Mouse (Mus musculus) olfactory bulb, adult 2 months (tissue): ENCODE measurements around the gene Asic2. TPM values are rescaled to one million over a fixed set of nuclear protein-coding genes. Genes with fewer than 3 reads are reported as not detected.

ENCODE experiments used
- H3K27ac ChIP-seq: fragments of 200-500 bp; 2 replicates; pipeline ENCODE4 v1.5.1; 2012; ENCODE audit warnings: low read depth, low read length; ENCODE audit not compliant: insufficient read depth
- H3K4me1 ChIP-seq: fragments of 200-500 bp; 2 replicates; pipeline ENCODE4 v1.6.1; 2012; ENCODE audit warnings: low read length; ENCODE audit not compliant: control insufficient read depth, insufficient read depth
- H3K4me3 ChIP-seq: fragments of 200-500 bp; 2 replicates; pipeline ENCODE4 v1.5.1; 2012; ENCODE audit warnings: mild to moderate bottlenecking, low read depth, low read length, moderate library complexity; ENCODE audit not compliant: insufficient read depth
- CTCF ChIP-seq: fragments of 200-500 bp; IDR thresholded peaks from 2 replicates; pipeline ENCODE4 v1.5.1; 2012; ENCODE audit warnings: low read depth, mild to moderate bottlenecking, low read length, moderate library complexity; ENCODE audit not compliant: insufficient read depth
- POLR2A ChIP-seq: fragments of 200-500 bp; IDR thresholded peaks from 2 replicates; pipeline ENCODE4 v1.6.1; 2012; ENCODE audit warnings: mild to moderate bottlenecking, low read depth, low read length, moderate library complexity; ENCODE audit not compliant: insufficient read depth
- WGBS: fragments of 180-500 bp; shearing (Covaris S2); methylation state at CpG from one replicate; pipeline ENCODE4 v1.1.7; 2018; 5-methylcytosine and 5-hydroxymethylcytosine counted together
- polyA plus RNA-seq: library from polyadenylated mRNA; stranded (reverse); fragments of >200 nt; gene quantifications from 2 replicates; pipeline ENCODE4 v1.2.4, GENCODE M21; 2012; ENCODE audit warnings: low replicate concordance; ENCODE audit not compliant: missing spikeins, insufficient read depth, insufficient read length

The Asic2 gene
- polyA plus RNA-seq, 1 experiment, result not detected

DNA sequence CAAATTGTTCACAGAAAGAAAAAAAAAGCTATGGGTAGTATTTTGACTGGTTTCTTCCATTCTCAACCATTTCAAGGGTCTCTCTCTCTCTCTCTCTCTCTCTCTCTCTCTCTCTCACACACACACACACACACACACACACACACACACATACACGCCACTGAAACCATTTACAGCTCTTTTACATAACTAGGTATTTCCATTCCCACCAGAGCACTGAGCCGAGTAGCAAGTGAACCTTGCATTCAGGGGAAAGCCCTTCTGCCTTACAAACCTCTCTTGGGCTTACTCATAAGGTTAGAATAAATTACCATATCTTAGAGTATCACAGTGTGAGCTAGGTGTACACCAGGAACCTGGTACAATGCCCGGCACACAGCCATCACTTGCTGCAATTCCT lies 452.5 kb downstream of the Asic2 start:
- WGBS, result 80% methylated on average over 3 of the region's 3 CpGs
- Histone ChIP-seq H3K27ac (no peak overlapping the region), H3K4me1 (peaks cover 10% of the 10 kb centered on the region), H3K4me3 (no peak overlapping the region)
- TF ChIP-seq CTCF, result no peak
- TF ChIP-seq POLR2A, result no peak

DNA sequence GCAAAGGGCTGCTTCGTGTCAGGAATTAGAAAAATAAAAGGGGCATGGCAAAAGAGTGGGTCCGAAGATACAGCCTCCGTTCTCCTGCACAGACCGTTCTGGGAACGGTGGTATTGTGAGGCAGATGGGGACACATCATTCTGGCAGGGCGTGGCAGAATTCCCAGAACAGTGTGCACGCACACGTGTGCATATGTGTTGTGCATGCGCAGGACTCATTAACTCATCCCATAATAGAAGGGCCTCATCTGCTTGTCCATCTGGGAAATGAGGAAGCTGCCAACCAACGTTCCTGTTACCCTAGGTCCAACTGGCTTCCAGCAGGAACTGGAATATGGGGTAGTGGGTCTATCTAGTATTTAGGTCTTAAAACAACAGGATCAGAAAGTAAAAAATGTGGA lies 455.8 kb downstream of the Asic2 start:
- 63% methylated on average over 10 of the region's 10 CpGs for WGBS
- Histone ChIP-seq H3K4me3 (no peak overlapping the region), H3K27ac (no peak overlapping the region), H3K4me1 (peaks cover 8% of the 10 kb centered on the region; the same call in 1 of the 2 replicates)
- TF ChIP-seq POLR2A (no peak), CTCF (no peak)

DNA sequence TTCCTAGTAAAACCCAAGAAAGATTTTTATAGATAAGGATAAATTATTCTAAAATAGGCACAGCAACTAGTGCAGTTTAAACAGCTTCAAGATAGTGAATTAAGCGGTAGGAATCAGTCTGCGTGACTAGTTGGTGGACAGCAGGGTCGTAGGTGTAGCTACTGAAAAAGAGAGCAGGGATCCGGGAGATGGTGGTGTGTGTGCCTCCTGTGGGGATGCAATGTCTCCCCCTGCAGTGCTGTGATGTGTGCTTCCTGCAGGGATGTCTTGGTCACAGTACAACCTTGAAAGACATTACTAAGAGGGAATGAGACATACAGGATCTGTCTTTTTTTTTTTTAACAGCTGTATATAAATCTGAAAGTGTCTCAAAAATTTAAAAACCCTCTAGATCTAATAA lies 456.9 kb downstream of the Asic2 start:
- Histone ChIP-seq H3K4me3 (no peak overlapping the region), H3K4me1 (peaks cover 8% of the 10 kb centered on the region; the same call in 1 of the 2 replicates), H3K27ac (no peak overlapping the region)
- WGBS, result 59% methylated on average over 4 of the region's 4 CpGs
- TF ChIP-seq CTCF (no peak), POLR2A (no peak)

DNA sequence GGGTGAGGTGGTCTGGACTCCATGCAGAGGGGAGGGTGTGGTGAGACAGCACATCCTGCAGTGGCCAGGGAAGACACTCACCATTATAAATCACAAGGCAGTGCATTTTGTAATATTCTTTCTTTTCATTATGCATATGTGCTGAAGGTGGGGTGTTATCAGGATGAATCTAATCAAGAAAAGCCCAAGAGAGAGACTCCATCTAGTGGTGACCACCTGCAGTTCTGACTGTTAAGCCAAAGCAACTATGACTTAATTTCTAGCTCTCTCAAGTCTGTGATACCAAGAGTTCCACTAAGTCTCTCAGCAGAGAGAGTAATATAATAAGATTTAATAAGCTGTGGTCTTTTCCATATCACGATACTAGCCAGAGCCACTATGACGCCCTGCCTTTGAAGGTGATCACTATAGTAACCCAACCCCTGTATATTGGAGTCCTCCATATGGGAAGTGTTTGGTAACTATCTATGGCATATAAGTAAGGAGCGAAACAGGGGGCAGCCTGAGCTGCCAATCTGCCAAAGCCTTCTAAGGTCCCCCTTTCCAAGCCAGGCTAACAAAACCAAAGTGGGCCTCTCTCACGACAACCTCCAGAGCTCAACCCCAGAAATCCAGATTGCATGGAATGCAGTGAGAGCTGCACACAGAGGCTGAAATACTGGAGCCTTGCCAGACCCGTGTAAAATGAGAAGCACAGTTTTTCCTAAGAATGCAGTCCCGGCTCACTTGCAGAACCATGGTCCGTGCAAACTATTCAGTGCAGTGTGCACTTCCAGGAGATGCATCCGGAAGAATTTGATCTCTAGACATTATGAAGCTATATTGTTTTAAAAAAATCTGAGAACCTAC lies 459.6 kb downstream of the Asic2 start:
- no peak overlapping the region for H3K4me3 ChIP-seq
- peaks cover 8% of the 10 kb centered on the region; the same call in 1 of the 2 replicates for H3K4me1 ChIP-seq
- no peak overlapping the region for H3K27ac ChIP-seq
- 60% methylated on average over 8 of the region's 8 CpGs for WGBS
- TF ChIP-seq CTCF, result no peak
- TF ChIP-seq POLR2A, result no peak

DNA sequence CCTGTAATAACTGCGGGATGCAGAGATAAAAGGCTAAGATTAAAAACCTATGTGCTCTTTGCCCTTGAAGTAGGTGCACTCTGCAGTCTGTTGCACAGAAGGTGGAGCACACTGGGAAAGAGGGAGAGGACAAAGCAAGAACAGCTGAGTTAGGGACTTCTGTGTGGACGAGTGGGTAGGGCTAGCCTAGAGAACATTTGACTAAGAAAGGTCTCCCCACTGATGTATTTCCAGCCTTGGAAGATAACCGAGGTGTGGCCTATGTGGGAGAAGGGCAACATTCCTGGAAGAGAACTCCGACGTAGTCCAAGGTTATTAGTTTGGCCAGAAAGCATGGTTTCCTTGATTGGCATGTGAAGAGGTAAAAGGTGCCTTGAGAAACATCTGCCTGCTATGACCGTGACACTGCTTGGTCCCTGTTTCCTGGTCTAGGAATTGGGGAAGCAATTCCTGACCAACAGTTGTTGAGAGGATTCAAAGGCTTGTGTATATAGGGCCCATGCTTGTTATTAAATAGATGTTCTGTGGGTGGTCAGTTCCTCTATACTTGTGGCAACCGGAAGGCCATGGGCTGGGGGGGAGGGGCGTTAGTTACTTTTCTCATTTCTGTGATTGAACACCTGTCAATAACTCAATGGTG lies 463.3 kb downstream of the Asic2 start:
- Histone ChIP-seq H3K27ac (no peak overlapping the region), H3K4me3 (no peak overlapping the region), H3K4me1 (peaks cover 2% of the 10 kb centered on the region; the same call in 1 of the 2 replicates)
- WGBS, result 89% methylated on average over 8 of the region's 8 CpGs
- TF ChIP-seq CTCF, result no peak
- no peak for TF ChIP-seq POLR2A

DNA sequence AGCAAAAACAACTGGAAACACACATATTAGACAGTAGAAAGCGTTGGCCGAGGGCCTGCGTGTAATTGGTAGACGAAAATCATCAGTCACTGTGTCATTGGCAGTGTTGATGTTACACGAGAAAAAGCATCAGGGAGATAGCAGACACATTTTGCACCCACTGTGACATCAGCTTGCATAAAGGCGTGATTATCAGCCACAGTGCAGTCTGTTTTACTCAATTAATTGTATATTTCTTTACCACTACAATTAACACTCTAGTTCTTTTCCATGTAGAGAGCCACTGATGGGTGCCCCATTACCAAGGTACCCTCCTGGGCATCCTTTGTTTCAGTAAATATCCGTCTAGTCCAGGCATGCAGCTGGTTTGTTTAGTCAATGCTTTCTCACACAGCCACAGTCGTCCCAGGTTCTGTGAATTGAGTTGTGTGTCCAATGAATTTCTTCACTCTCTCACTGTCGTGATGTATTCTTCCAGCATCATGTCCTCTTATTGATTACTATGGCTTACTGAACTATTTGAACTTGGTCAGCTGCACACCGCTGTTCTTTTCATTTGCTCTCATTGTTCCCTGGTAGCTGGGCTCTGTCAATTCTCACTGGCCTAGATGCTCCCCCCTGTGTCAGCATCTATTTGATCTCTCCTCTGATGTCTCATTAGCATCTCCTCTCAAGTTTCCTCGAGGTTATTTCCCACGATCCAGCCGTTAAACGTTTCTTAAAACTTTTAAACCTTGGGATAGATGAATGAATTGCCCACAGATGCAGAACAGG lies 466.6 kb downstream of the Asic2 start:
- H3K4me1 ChIP-seq, result peaks cover 9% of the 10 kb centered on the region
- H3K27ac ChIP-seq, result no peak overlapping the region
- 23% methylated on average over 14 of the region's 14 CpGs for WGBS
- no peak for TF ChIP-seq CTCF
- TF ChIP-seq POLR2A, result no peak
- no peak overlapping the region for H3K4me3 ChIP-seq

DNA sequence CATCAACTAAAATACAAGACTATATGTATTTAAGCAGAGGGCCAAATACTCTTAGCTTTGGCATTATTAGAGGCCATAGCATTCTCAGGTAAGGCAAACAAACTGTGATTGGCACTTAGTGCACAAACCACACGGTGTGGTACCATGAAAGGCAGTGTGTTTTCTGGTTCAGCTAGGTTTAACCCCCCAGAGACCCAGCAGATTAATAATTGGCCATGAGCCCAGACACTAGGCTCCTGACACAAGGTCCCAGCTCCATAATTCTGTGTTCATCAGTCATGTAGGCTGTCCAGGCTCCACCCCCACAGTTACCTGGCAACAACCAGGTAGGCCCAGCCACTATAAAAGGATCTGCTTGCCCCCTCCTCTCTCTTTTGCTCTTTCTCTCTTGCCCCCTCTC lies 469.3 kb downstream of the Asic2 start:
- no peak for TF ChIP-seq CTCF
- no peak for TF ChIP-seq POLR2A
- 70% methylated on average over 1 of the region's 1 CpGs for WGBS
- H3K4me1 ChIP-seq, result peaks cover 11% of the 10 kb centered on the region
- no peak overlapping the region for H3K4me3 ChIP-seq
- H3K27ac ChIP-seq, result no peak overlapping the region

DNA sequence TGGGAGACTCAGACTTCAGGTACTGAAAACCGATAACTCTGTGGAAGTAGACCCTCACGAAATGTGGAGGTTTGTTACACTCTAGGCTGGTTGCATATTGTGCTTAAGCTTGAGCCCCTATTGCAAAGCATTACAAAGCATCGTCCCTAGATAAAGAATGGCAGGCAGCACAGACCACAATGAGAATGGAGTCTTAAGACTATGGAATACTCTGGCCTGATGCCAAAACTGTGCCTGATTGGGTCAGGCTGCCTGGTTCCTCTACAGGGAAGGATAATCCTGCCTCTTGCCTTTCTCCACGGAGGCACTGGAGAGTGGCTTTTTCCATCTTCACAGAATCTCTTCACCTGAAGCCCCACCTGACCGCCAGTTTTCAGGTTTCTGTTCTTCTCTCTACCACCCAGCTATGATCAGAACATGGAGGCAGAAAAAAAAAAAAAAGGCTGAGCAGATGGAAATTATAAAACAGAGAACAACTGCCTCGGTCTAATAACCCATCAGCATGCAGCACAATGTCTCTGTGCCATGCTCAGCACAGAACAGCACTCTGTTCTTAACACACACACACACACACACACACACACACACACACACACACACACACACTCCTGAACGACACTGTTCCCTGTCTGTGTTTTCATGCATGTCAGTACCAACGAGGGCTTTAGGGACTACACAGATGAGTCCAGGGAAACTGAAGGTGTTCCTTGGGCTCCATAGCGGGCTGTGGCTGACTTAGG lies 470.4 kb downstream of the Asic2 start:
- 52% methylated on average over 9 of the region's 9 CpGs for WGBS
- Histone ChIP-seq H3K4me3 (no peak overlapping the region), H3K4me1 (peaks cover 11% of the 10 kb centered on the region), H3K27ac (no peak overlapping the region)
- TF ChIP-seq CTCF, result no peak
- TF ChIP-seq POLR2A, result no peak

DNA sequence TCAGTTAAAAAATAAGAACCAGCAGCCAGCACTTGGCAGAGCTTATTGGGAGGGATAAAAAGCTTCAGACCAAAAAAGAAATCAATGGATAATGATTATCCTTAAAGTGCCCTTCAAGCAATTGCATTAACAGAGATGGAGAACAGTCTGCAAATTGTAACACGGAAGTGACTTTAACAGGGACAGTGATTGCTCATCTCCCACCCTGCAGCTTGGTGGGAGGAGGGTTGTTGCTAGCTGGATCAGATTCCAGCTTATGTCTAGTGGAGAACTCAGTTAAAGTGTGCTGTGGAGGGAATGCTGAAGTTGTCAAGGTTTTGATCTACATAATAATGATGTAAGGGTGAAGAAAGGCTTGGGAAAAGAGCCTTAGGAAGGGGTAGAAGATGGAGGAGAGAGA lies 471.8 kb downstream of the Asic2 start:
- Histone ChIP-seq H3K4me1 (peaks cover 14% of the 10 kb centered on the region), H3K27ac (no peak overlapping the region), H3K4me3 (no peak overlapping the region)
- TF ChIP-seq POLR2A (no peak), CTCF (no peak)
- 20% methylated on average over 1 of the region's 1 CpGs for WGBS
